Mouse (Mus musculus) erythroblast, embryonic 14.5 days (primary cell): Measurements from ENCODE around the gene Hoxa7.

Source experiments
- GATA1 ChIP-seq: IDR thresholded peaks from 2 replicates; pipeline ENCODE4 v1.6.1; 2012; ENCODE audit warnings: low read length, inconsistent platforms, mixed read lengths
- TAL1 ChIP-seq: IDR thresholded peaks from 3 replicates; pipeline ENCODE4 v1.6.1; 2012; ENCODE audit warnings: low read length, inconsistent platforms, mixed read lengths

- TF ChIP-seq GATA1 (no peak), TAL1 (no peak)
Measured at GRCm38 (mm10) chr6:52176391-52176790, 45.3 kb downstream of the Hoxa7 start.
